Mouse (Mus musculus) heart, adult 18-20 months (tissue): Measurements from ENCODE around the gene Olfr1396. TPM values are rescaled to one million over a fixed set of nuclear protein-coding genes. Genes with fewer than 3 reads are reported as not detected.

Experiments used
- total RNA-seq, 2 experiments: library from RNA; stranded (reverse); gene quantifications; 2 replicates each; pipeline ENCODE4 v1.2.3; 2021

Gene Olfr1396
- total RNA-seq, 2 experiments from 2014 or later = 0.59 to 0.65 TPM

Other genes with a start within 250 kb of the Olfr1396 start
- 10 to 100 TPM; 13.2 to 18.6 TPM for gene Irgm1, start 243.2 kb downstream of the Olfr1396 start, total RNA-seq
- gene Gm5431, start 212.7 kb downstream of the Olfr1396 start, total RNA-seq = 1 to 10 TPM; 2.5 to 3.5 TPM
- gene Psme2b, start 168.7 kb downstream of the Olfr1396 start, total RNA-seq = 1 to 10 TPM; 2.6 to 5.6 TPM
- gene Olfr56, start 136.0 kb downstream of the Olfr1396 start, total RNA-seq = under 1 TPM in 1 of 2 experiments, not detected in 1; 0.17 TPM
- 1 to 10 TPM; 4.2 to 4.8 TPM for gene 9930111J21Rik1, start 135.5 kb downstream of the Olfr1396 start, total RNA-seq
- 1 to 10 TPM; 2.5 to 6.5 TPM for gene Gm12185, start 122.6 kb downstream of the Olfr1396 start, total RNA-seq
- gene Tgtp1, start 120.7 kb downstream of the Olfr1396 start, total RNA-seq = 10 to 100 TPM in 1 of 2 experiments, 1 to 10 TPM in 1; 4.8 to 28.1 TPM
- 1 to 10 TPM; 6.2 to 7.6 TPM for gene 9930111J21Rik2, start 63.6 kb downstream of the Olfr1396 start, total RNA-seq
- 10 to 100 TPM in 1 of 2 experiments, 1 to 10 TPM in 1; 2.1 to 25.0 TPM for gene Tgtp2, start 50.7 kb downstream of the Olfr1396 start, total RNA-seq
- gene Ifi47, start 38.3 kb downstream of the Olfr1396 start, total RNA-seq = 1 to 10 TPM; 3.4 to 5.6 TPM
- gene Olfr1395, start 27.4 kb upstream of the Olfr1396 start, total RNA-seq = not detected
- gene Olfr1394, start 39.5 kb upstream of the Olfr1396 start, total RNA-seq = not detected
- gene Btnl9, start 72.3 kb upstream of the Olfr1396 start, total RNA-seq = 10 to 100 TPM; 22.3 to 25.3 TPM
- 10 to 100 TPM; 27.6 to 32.6 TPM for gene Zfp62, start 88.4 kb upstream of the Olfr1396 start, total RNA-seq
- gene Mgat1, start 129.3 kb upstream of the Olfr1396 start, total RNA-seq = 10 to 100 TPM; 67.1 TPM
- under 1 TPM; 0.41 to 0.69 TPM for gene Olfr1393, start 163.4 kb upstream of the Olfr1396 start, total RNA-seq
- gene Olfr1392, start 170.4 kb upstream of the Olfr1396 start, total RNA-seq = not detected
- not detected for gene Olfr10, start 189.9 kb upstream of the Olfr1396 start, total RNA-seq
- gene Olfr1391, start 207.9 kb upstream of the Olfr1396 start, total RNA-seq = not detected
- not detected for gene Olfr1390, start 220.3 kb upstream of the Olfr1396 start, total RNA-seq